Mouse (Mus musculus) erythroblast, adult 5-6 weeks (primary cell): Measurements from ENCODE around the gene Bckdha. TPM values are rescaled to one million over a fixed set of nuclear protein-coding genes. Genes with fewer than 3 reads are reported as not detected.

Experiments used
- ATAC-seq: replicated peaks from 2 replicates; pipeline ENCODE4 v1.8.0; 2016; ENCODE audit warnings: moderate number of reproducible peaks, mild to moderate bottlenecking, moderate TSS enrichment, inconsistent platforms; ENCODE audit not compliant: poor library complexity, low FRiP score, severe bottlenecking
- total RNA-seq, 2 experiments: library from RNA; stranded (forward) in 1 of 2; stranded (reverse) in 1 of 2; fragments of 150-400 nt in 1 of 2; fragments of 200-764, 138-1000 nt in 1 of 2; gene quantifications; 2 replicates each; pipeline versions ENCODE4 v1.2.3 to v1.2.4; 2015 to 2017; ENCODE audit warnings: low replicate concordance in 2 of 2

The Bckdha gene
- total RNA-seq (2015; ENCODE audit: low replicate concordance) = 2.5 and 17.9 TPM in 2 replicates
- total RNA-seq (2017; ENCODE audit: low replicate concordance) = 4.3 and 5.2 TPM in 2 replicates

DNA sequence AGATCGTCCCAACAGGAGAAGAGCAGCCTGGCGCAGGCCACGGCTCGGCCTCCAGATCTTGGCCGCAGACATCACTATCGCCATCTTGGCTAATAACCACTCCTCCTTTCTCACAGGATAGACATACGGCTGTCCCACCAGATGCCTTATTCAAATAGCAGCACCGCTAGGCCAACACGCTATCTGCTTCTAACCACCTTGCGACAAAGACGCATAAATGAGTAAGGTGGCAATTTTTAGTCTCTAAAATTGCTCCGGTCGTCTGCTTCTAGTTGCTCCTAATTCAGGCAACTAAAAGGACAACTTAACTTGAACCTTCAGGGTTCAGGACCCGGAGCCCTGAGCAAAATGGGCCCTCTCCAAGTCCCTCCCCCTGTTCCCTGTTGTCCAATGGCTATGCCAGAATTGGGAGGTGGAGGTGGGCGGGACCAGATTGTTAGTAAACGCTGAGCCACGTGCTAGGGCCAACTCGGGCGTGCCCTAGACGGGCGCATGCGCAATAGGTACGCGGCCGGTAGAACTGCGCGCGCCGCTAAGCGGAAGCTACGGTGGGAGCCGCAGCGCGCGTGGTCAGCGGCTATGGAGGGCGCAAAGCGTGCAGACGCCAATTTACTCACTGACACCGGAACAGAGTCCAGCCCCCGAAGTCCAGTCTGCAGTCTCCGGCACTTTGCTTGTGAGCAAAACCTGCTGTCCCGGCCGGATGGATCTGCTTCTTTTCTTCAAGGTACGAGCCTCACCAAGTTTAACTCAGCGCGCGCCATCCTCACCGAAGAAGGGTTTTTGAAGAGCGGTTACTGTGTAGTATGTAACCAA lies at the start of gene Bckdha, which contains the start of gene Exosc5:
Bckdha (minus strand) TSS at position 325 of the 816 bp plus-strand sequence.
Exosc5 (plus strand) TSS at position 508 of the 816 bp plus-strand sequence.
- peak; percentile 97 for ATAC-seq

- ATAC-seq = no peak
Observed at GRCm38 (mm10) chr7:25707581-25708292, 49.0 kb upstream of the Bckdha start.

- no peak for ATAC-seq
Observed at GRCm38 (mm10) chr7:25706578-25707170, 47.9 kb upstream of the Bckdha start.

DNA sequence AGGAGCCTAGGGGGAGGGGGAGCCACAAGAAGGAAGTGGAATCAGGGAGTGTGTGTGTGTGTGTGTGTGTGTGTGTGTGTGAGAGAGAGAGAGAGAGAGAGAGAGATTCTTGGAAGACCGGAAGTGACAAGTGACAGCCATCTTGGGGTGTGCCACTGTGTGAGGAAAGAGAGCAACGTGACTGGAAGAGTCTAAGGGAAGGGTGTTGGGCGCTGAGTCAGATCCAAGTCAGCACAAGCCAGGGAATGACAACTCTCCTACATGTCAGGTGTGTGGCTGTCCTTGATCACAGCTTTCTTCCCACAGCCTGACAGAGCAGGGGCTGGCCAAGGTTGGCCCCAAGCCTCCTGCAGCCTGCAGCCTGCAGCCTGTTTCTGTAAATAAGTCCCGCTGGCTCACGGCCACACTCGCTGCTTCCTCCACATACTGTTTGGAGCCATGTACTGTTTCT lies 47.0 kb upstream of the Bckdha start:
- no peak for ATAC-seq

GRCm38 (mm10) chr7:25704716-25705364 lies 46.1 kb upstream of the Bckdha start:
- no peak for ATAC-seq

- ATAC-seq = no peak
Observed at GRCm38 (mm10) chr7:25703793-25704494, 45.2 kb upstream of the Bckdha start.

- no peak for ATAC-seq
Observed at GRCm38 (mm10) chr7:25702350-25702749, 43.6 kb upstream of the Bckdha start.

- no peak for ATAC-seq
Observed at GRCm38 (mm10) chr7:25700732-25701131, 42.0 kb upstream of the Bckdha start.

DNA sequence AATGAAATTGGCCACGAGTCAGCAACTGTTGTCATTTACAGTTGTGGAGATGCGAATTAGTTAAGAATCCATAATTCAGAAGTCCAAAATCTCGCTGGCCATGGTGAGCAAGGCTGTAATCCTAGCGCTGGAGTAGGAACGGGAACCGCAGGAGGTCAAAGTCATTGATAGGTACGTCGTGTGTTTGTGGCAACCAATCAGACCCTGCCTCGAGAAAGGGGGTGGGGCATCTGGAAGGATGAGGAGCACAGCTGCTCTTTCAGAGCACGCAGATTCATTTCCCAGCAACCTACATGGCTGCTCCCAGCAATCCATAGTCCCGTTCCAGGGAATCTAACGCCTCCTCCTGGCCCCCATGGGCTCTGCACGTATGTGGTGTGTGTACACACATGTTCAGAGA lies 41.1 kb upstream of the Bckdha start:
- no peak for ATAC-seq

DNA sequence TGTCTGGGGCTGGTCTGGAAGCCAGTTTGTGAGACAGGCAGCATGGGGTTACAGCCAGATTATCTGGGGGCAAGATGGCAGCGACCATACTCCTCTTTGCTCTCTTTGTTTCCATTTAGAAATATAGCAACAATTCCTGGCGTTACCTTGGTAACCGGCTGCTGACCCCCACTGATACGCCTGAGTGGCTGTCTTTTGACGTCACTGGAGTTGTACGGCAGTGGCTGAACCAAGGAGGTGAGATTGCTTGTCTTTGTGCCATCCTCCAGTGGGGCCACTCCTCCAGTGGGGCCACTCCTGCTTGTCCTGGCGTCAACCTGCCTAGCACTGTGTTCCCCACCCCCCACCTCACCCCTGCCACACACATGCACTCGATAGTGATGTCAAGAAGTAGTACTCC lies 35.3 kb upstream of the Bckdha start:
- no peak for ATAC-seq

DNA sequence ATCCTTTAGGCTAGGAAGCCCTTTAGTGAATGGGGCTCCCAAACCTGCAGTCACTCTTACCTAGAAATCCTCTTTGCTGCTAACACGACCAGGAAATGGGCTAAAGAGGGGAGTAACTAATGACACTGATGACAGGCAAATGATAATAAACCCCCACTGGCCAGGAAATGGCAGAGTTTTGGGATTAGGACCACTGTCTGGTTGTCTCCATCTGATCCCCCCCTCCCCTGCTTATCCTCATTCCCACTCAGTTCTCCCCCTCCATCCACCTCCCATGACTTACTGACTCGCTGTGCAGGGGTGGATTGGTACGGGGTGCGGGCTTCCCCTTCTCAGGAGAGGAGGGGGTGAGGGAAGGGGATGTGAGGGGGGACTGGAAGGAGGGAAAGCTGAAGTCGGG lies 31.3 kb upstream of the Bckdha start:
- ATAC-seq = no peak

GRCm38 (mm10) chr7:25689603-25690021 lies 30.8 kb upstream of the Bckdha start:
- no peak for ATAC-seq

- peak; percentile 77 for ATAC-seq
Observed at GRCm38 (mm10) chr7:25688810-25689586, 30.2 kb upstream of the Bckdha start.

DNA sequence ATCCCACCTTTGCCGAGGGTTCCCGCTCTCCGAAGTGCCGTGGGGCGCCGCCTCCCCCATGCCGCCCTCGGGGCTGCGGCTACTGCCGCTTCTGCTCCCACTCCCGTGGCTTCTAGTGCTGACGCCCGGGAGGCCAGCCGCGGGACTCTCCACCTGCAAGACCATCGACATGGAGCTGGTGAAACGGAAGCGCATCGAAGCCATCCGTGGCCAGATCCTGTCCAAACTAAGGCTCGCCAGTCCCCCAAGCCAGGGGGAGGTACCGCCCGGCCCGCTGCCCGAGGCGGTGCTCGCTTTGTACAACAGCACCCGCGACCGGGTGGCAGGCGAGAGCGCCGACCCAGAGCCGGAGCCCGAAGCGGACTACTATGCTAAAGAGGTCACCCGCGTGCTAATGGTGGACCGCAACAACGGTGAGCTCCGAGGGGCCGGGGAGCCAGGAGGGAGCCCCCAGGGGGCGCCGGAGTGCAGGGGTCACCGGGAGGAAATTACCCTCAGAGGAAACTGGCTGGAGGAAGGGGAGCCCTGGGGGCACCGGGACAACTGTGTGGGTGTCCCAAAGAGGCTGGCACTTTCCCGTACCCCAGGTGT lies 29.1 kb upstream of the Bckdha start:
- ATAC-seq = peak; percentile 33

DNA sequence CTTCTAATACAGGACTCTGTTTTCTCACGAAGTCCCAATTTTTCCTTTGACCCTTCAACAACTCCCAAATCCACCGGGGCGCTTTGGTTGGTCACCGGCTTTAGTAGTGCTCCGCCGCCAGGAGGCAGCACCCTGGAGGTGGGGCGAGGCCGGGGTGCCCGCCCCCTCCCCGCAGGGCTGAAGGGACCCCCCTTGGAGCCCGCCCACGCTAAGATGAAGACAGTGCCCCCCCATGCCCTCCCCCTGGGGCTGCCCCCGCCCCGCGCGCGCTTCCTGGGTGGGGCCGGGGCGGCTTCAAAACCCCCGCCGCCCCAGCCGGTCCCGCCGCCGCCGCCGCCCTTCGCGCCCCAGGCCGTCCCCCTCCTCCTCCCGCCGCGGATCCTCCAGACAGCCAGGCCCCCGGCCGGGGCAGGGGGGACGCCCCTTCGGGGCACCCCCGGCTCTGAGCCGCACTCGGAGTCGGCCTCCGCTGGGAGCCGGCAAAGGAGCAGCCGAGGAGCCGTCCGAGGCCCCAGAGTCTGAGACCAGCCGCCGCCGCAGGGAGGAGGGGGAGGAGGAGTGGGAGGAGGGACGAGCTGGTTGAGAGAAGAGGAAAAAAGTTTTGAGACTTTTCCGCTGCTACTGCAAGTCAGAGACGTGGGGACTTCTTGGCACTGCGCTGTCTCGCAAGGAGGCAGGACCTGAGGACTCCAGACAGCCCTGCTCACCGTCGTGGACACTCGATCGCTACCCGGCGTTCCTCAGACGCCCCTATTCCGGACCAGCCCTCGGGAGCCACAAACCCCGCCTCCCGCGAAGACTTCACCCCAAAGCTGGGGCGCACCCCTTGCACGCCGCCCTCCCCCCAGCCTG lies 28.1 kb upstream of the Bckdha start, which contains the start of gene Tgfb1:
Tgfb1 (plus strand) TSS at position 323 of the 852 bp plus-strand sequence.
- peak; percentile 49 for ATAC-seq

GRCm38 (mm10) chr7:25685926-25686470 lies 27.2 kb upstream of the Bckdha start:
- ATAC-seq = no peak

- no peak for ATAC-seq
Observed at GRCm38 (mm10) chr7:25684659-25685058, 25.9 kb upstream of the Bckdha start.
